Mouse (Mus musculus) testis, adult 2 months (tissue): Measurements from ENCODE around the gene Junb.

Source experiments
- CTCF ChIP-seq: fragments of 200-500 bp; IDR thresholded peaks from 2 replicates; pipeline ENCODE4 v1.5.1; 2012; ENCODE audit warnings: low read depth, mild to moderate bottlenecking, inconsistent platforms, low read length, moderate library complexity; ENCODE audit not compliant: control insufficient read depth, insufficient read depth, insufficient replicate concordance
- POLR2A ChIP-seq: fragments of 200-500 bp; IDR thresholded peaks from 2 replicates; pipeline ENCODE4 v1.6.1; 2012; ENCODE audit warnings: low read depth, mild to moderate bottlenecking, inconsistent platforms, low read length, moderate library complexity; ENCODE audit not compliant: control insufficient read depth

- no peak for TF ChIP-seq POLR2A
- no peak for TF ChIP-seq CTCF
Observed at GRCm38 (mm10) chr8:84987903-84988302, 9.4 kb upstream of the Junb start.
